Mouse (Mus musculus): ENCODE measurements at regions not wholly inside any gene's neighbourhood (a gene's known extent, or its start where the extent isn't known, plus 50 kb on each side); places are given as distances from the start of the nearest gene placed in this dataset.

DNA sequence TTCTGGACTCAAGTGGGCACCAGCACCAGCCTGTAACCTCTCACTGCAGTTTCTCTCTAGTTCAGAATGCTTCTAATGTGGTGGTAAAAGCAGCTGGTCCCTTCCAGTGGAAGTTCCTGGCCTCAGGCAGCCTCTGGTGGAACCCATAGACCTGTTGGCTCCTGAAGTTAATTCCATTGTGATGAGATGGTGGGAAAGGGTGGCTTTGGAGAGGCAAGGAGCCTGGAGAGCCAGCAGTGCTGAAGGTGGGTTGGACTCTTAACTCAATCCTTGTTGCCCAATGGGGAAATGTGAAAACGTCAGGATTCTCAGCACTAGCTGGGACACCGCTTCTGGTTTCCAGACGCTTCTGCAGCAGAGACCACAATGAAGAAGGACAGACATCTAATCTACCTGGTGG, 210.9 kb downstream of the Opa1 start:
- no peak for TF ChIP-seq CTCF (IDR thresholded peaks at IDR 0.05)
- TF ChIP-seq EP300 (IDR thresholded peaks at IDR 0.05): no peak
